Mouse (Mus musculus): ENCODE data around the gene Eps8. TPM values are rescaled to one million over a fixed set of nuclear protein-coding genes. Genes with fewer than 3 reads are reported as not detected.

Eps8 gene
- total RNA-seq, 2 experiments from 2014 or later: 12.8 to 14.1 TPM

- intact Hi-C loops (cut with DNase I): no loop called here
- no peak for DNase-seq
Measured at GRCm38 (mm10) chr6:137629603-137630231, 25.0 kb downstream of the Eps8 start.

GRCm38 (mm10) chr6:137628715-137629114 lies 26.0 kb downstream of the Eps8 start:
- intact Hi-C loops (cut with DNase I): no loop called here
- no peak for DNase-seq

GRCm38 (mm10) chr6:137621021-137621420 lies 33.7 kb downstream of the Eps8 start:
- intact Hi-C loops (cut with DNase I): no loop called here

GRCm38 (mm10) chr6:137613903-137614302 lies 40.8 kb downstream of the Eps8 start:
- intact Hi-C loops (cut with DNase I): no loop called here
- DNase-seq: peak; percentile 41 to 48

More at GRCm38 (mm10) chr6:137621021-137621420, 33.7 kb downstream of the Eps8 start:
- DNase-seq: no peak

GRCm38 (mm10) chr6:137612071-137612547 lies 42.6 kb downstream of the Eps8 start:
- DNase-seq: peak; percentile 15 to 41

GRCm38 (mm10) chr6:137608160-137608930 lies 46.3 kb downstream of the Eps8 start:
- intact Hi-C loops (cut with DNase I): no loop called here
- no peak for DNase-seq

More at GRCm38 (mm10) chr6:137612071-137612547, 42.6 kb downstream of the Eps8 start:
- intact Hi-C loops (cut with DNase I): no loop called here

GRCm38 (mm10) chr6:137606541-137606940 lies 48.1 kb downstream of the Eps8 start:
- DNase-seq: no peak
- intact Hi-C loops (cut with DNase I): no loop called here

- intact Hi-C loops (cut with DNase I): no loop called here
- no peak for DNase-seq
Measured at GRCm38 (mm10) chr6:137604417-137605248, 50.0 kb downstream of the Eps8 start.

- no peak for DNase-seq
- intact Hi-C loops (cut with DNase I): no loop called here
Measured at GRCm38 (mm10) chr6:137598306-137598705, 56.4 kb downstream of the Eps8 start.

- DNase-seq: no peak
- intact Hi-C loops (cut with DNase I): no loop called here
Measured at GRCm38 (mm10) chr6:137597442-137598058, 57.1 kb downstream of the Eps8 start.

GRCm38 (mm10) chr6:137592582-137592981 lies 62.1 kb downstream of the Eps8 start:
- DNase-seq: no peak
- intact Hi-C loops (cut with DNase I): no loop called here

- no peak for DNase-seq
- intact Hi-C loops (cut with DNase I): no loop called here
Measured at GRCm38 (mm10) chr6:137589245-137589618, 65.4 kb downstream of the Eps8 start.

GRCm38 (mm10) chr6:137588481-137589244 lies 66.0 kb downstream of the Eps8 start:
- intact Hi-C loops (cut with DNase I): no loop called here
- DNase-seq: no peak

GRCm38 (mm10) chr6:137587866-137588265 lies 66.8 kb downstream of the Eps8 start:
- no peak for DNase-seq
- intact Hi-C loops (cut with DNase I): no loop called here

GRCm38 (mm10) chr6:137585229-137585628 lies 69.4 kb downstream of the Eps8 start:
- intact Hi-C loops (cut with DNase I): no loop called here
- DNase-seq: no peak

- DNase-seq: no peak
- intact Hi-C loops (cut with DNase I): no loop called here
Measured at GRCm38 (mm10) chr6:137583056-137583455, 71.6 kb downstream of the Eps8 start.

GRCm38 (mm10) chr6:137582207-137582889 lies 72.3 kb downstream of the Eps8 start:
- intact Hi-C loops (cut with DNase I): no loop called here
- DNase-seq: no peak

GRCm38 (mm10) chr6:137581331-137582010 lies 73.2 kb downstream of the Eps8 start:
- intact Hi-C loops (cut with DNase I): no loop called here
- peak in 1 of 2 experiments; percentile 31 for DNase-seq

GRCm38 (mm10) chr6:137580503-137580902 lies 74.2 kb downstream of the Eps8 start:
- intact Hi-C loops (cut with DNase I): no loop called here

More at GRCm38 (mm10) chr6:137580503-137580902, 74.2 kb downstream of the Eps8 start:
- no peak for DNase-seq

Data from heart, postnatal 36 days (tissue).